Mouse (Mus musculus) liver, embryonic 13.5 days (tissue): Measurements from ENCODE around the gene Nt5dc1. TPM values are rescaled to one million over a fixed set of nuclear protein-coding genes. Genes with fewer than 3 reads are reported as not detected.

Experiments used
- polyA plus RNA-seq: library from polyadenylated mRNA; unstranded; fragments of >200 nt; fragmentation: Nextera tagmentation; extraction: Ambion mirVana; gene quantifications from 2 replicates; pipeline ENCODE4 v1.2.1, GENCODE M21; 2015

Nt5dc1 gene
- polyA plus RNA-seq, 1 experiment from 2014 or later: 9.7 TPM

Other genes with a start within 250 kb of the Nt5dc1 start
- 6.0 and 7.9 TPM in 2 replicates for gene Dse, start 210.8 kb downstream of the Nt5dc1 start, polyA plus RNA-seq
- gene Tspyl1, start 136.4 kb downstream of the Nt5dc1 start, polyA plus RNA-seq: 29.0 and 34.6 TPM in 2 replicates
- gene Tspyl4, start 121.1 kb downstream of the Nt5dc1 start, polyA plus RNA-seq: 0.82 and 0.99 TPM in 2 replicates
- 0.05 and 0.07 TPM in 2 replicates for gene Col10a1, start 28.6 kb downstream of the Nt5dc1 start, polyA plus RNA-seq
- gene Frk, start 64.8 kb upstream of the Nt5dc1 start, polyA plus RNA-seq: 1.1 and 1.3 TPM in 2 replicates